7 mouse cellular contexts compared by ENCODE assay signal in the genomic region with DNA sequence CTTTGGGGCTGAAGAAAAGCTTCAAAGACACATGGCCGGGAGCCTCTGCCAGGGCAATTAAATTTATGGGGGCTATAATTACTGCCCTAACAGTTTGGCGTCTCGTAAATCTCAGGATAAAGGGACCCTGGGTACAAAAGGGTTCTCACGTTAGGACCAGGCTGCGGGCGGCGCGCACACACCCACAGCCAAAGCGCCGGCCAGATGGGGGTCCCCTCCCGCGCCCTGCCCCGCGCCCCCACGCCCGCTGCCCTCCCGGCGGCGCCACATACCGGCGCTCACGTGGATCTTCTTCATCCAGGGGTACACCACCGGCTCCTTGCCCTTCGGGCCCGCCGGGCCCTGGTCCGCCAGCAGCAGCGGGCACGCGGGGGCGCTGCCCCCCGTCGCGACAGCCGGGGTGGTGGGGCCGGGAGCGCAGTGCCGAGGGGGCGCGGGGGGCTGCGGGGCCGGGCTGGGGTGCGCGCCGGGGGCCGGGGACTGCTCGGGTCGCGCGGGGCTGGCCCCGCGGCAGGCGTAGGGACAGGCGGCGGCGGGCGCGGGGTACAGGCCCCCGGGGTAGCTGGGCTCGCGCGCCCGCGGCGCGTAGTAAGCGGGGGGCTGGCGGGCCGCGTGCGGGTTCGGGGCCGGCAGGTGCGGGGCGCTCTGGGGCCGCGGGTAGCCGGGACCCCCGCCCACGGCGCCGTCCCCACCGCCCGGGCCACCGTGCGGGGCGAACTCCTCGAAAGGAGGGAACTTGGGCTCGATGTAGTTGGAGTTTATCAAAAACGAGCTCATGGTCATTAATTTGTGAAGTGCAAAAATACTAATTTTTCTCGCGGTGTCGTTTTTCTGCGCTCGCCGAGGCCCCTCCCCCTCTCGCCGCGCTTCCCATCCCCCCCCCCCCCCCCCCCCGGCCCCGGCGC. TPM values are rescaled to one million over a fixed set of nuclear protein-coding genes. Genes with fewer than 3 reads are reported as not detected.
DNase-seq lines count a peak whose midpoint lies in the region; ATAC-seq and TF ChIP-seq lines count a peak whose summit lies in the region.

A gene (minus strand): TSS at position 848 of the 905 bp plus-strand sequence.

- H3K4me2 ChIP-seq in forebrain, embryonic 11.5 days (ENCODE audit: low read depth, low read length, severe bottlenecking) = peak within 1 kb of the TSS; percentile 79
- H3K4me2 ChIP-seq in myocyte (ENCODE audit: low read depth) = peak within 1 kb of the TSS; percentile 84

- H3K36me3 ChIP-seq in megakaryocyte, embryonic 14.5 days (replicated peaks; ENCODE audit: low read length) = no peaks in the 10 kb centered on the region
- H3K36me3 ChIP-seq in forebrain, embryonic 11.5 days (ENCODE audit: control insufficient read depth, insufficient read depth, low read length) = no peaks in the 10 kb centered on the region
- H3K36me3 ChIP-seq in myocyte (ENCODE audit: control insufficient read depth, insufficient read depth) = no peaks in the 10 kb centered on the region

- under 1% methylated on average over 91 of the region's 102 CpGs for WGBS in forebrain, embryonic 11.5 days

- H3K27ac ChIP-seq in forebrain, embryonic 11.5 days (ENCODE audit: low read depth, low read length) = no peak within 1 kb of the TSS

- peak; percentile 58 for DNase-seq in forebrain, embryonic 11.5 days (ENCODE audit: low spot score)
- DNase-seq in kidney, postnatal 10 days = peak; percentile 56
- no peak for DNase-seq in urinary bladder, postnatal 25 days (ENCODE audit: low spot score)
- DNase-seq in cerebellum, adult 9-11 months = no peak

- peak within 1 kb of the TSS; percentile 95 for H3K4me3 ChIP-seq in megakaryocyte, embryonic 14.5 days (replicated peaks)
- H3K4me3 ChIP-seq in forebrain, embryonic 11.5 days (ENCODE audit: low read depth, low read length) = peak within 1 kb of the TSS; percentile 32
- peak within 1 kb of the TSS; percentile 47 for H3K4me3 ChIP-seq in myocyte

- peaks cover 48% of the 10 kb centered on the region for H3K27me3 ChIP-seq in megakaryocyte, embryonic 14.5 days (replicated peaks)
- H3K27me3 ChIP-seq in forebrain, embryonic 11.5 days (ENCODE audit: control insufficient read depth, insufficient read depth, low read length) = peaks cover 100% of the 10 kb centered on the region
- no peaks in the 10 kb centered on the region for H3K27me3 ChIP-seq in myocyte (ENCODE audit: control insufficient read depth, insufficient read depth, insufficient read length)

- no peak within 1 kb of the TSS; the same call in 1 of the 2 replicates for H3K9ac ChIP-seq in forebrain, embryonic 11.5 days (ENCODE audit: low read length)

- 0 out of 2 replicates have a peak, but pooled peaks cover 5% of the 10 kb centered on the region for H3K9me3 ChIP-seq in megakaryocyte, embryonic 14.5 days
- no peaks in the 10 kb centered on the region for H3K9me3 ChIP-seq in forebrain, embryonic 11.5 days (ENCODE audit: control insufficient read depth, low read length)

- H3K79me2 ChIP-seq in myocyte (ENCODE audit: control insufficient read depth, insufficient read depth) = peaks cover 4% of the 10 kb centered on the region

- no peak for TF ChIP-seq POLR2A in myocyte (IDR thresholded peaks at IDR 0.05; ENCODE audit: insufficient read length, low read depth)

- peaks cover 9% of the 10 kb centered on the region for H3K4me1 ChIP-seq in megakaryocyte, embryonic 14.5 days
- H3K4me1 ChIP-seq in forebrain, embryonic 11.5 days (replicated peaks; ENCODE audit: control insufficient read depth, insufficient read depth, low read length) = peaks cover 10% of the 10 kb centered on the region; the same call in 1 of the 2 replicates

- H3ac ChIP-seq in myocyte (ENCODE audit: control insufficient read depth, insufficient read length) = peak within 1 kb of the TSS; percentile 0

- ATAC-seq in megakaryocyte, adult 5-6 weeks (ENCODE audit: poor library complexity, severe bottlenecking) = no peak
- ATAC-seq in forebrain, embryonic 11.5 days (replicated peaks; ENCODE audit: low FRiP score) = no peak; the same call in 1 of the 2 replicates

TF ChIP-seq in myocyte, 11 proteins besides CTCF, POLR2A, EP300 and RAD21:
- TF ChIP-seq SRF (IDR thresholded peaks at IDR 0.05; ENCODE audit: control insufficient read depth, insufficient read length, low read depth) = no peak
- no peak for TF ChIP-seq MAX (IDR thresholded peaks at IDR 0.05; ENCODE audit: low read depth)
- TF ChIP-seq MYOD1 (IDR thresholded peaks at IDR 0.05; ENCODE audit: control insufficient read depth in 1 of 3, insufficient read length in 2 of 3, low read depth in 2 of 3) = no peak
- TF ChIP-seq CEBPB (IDR thresholded peaks at IDR 0.05; ENCODE audit: insufficient read depth, poor library complexity, severe bottlenecking) = no peak
- no peak for TF ChIP-seq MYOG (IDR thresholded peaks at IDR 0.05; ENCODE audit: control insufficient read depth in 1 of 3, insufficient read depth in 1 of 3, insufficient read length in 2 of 3, low read depth in 2 of 3)
- TF ChIP-seq TCF3 (IDR thresholded peaks at IDR 0.05; ENCODE audit: insufficient read length, low read depth) = no peak
- no peak for TF ChIP-seq REST (IDR thresholded peaks at IDR 0.05; ENCODE audit: insufficient read depth, insufficient read length)
- no peak for TF ChIP-seq TCF12 (IDR thresholded peaks at IDR 0.05; ENCODE audit: insufficient read depth, poor library complexity, severe bottlenecking)
- TF ChIP-seq E2F4 (IDR thresholded peaks at IDR 0.05; ENCODE audit: insufficient read depth) = no peak
- TF ChIP-seq USF1 (IDR thresholded peaks at IDR 0.05; ENCODE audit: low read depth) = no peak

RNA-seq across cellular contexts. Expression of the gene that starts here (rescaled TPM):
- polyA plus RNA-seq in megakaryocyte, embryonic 14.5 days (2012; ENCODE audit: insufficient read depth, low replicate concordance) = 0.44 TPM in 1 of 2 replicates, not detected in the other
- total RNA-seq in megakaryocyte, adult 5-6 weeks (2015) = 0.27 TPM in 1 of 2 replicates, not detected in the other
- total RNA-seq in megakaryocyte, adult 5-6 weeks (2017) = 0.28 TPM in 1 of 2 replicates, not detected in the other
- polyA plus RNA-seq in forebrain, embryonic 11.5 days (2014; fragmentation: Nextera tagmentation; extraction: Ambion mirVana) = not detected in 2 replicates
- polyA plus RNA-seq in myocyte (2012; fragmentation: generic; extraction: Trizol) = 1.4 TPM

Comparison
In these comparisons a context has a peak if more than half of its experiments do, and no peak if none do; other contexts are left out.
1. Peak in DNase-seq, H3K4me3 ChIP-seq and H3K4me2 ChIP-seq in forebrain, embryonic 11.5 days; RNA of the gene not detected or under 1 TPM.
2. H3K4me3 ChIP-seq: peak in every context shown above with its lines; median percentile 95 in megakaryocyte, embryonic 14.5 days; 47 in myocyte; 32 in forebrain, embryonic 11.5 days.